Mouse (Mus musculus) kidney, postnatal 10 days (tissue): Measurements from ENCODE around the gene Gm20897.
"Not testable (repeated sequence)": the region's sequence is repeated elsewhere in the genome, so short reads cannot be mapped to it uniquely, and the experiment has no call there.

Experiments used
- DNase-seq: peaks from one replicate; pipeline ENCODE4 v3.0.0; 2021; ENCODE audit warnings: mixed read lengths

The Gm20897 gene

GRCm38 (mm10) chrY:38502138-38502537 is at the start of gene Gm20897:
Gene Gm20897, minus strand, starts transcription at chrY:38502238.
- not testable (repeated sequence) for DNase-seq
